Mouse (Mus musculus) spleen, adult 2 months (tissue): ENCODE measurements around the gene Gon7.

Experiments used
- CTCF ChIP-seq: fragments of 200-500 bp; IDR thresholded peaks from 2 replicates; pipeline ENCODE4 v1.5.1; 2011; ENCODE audit warnings: mild to moderate bottlenecking, inconsistent platforms; ENCODE audit not compliant: insufficient read depth, insufficient read length, insufficient replicate concordance; ENCODE audit errors: extremely low read depth
- POLR2A ChIP-seq: fragments of 200-500 bp; IDR thresholded peaks from 2 replicates; pipeline ENCODE4 v1.6.1; 2011; ENCODE audit warnings: low read depth, low read length, inconsistent platforms

DNA sequence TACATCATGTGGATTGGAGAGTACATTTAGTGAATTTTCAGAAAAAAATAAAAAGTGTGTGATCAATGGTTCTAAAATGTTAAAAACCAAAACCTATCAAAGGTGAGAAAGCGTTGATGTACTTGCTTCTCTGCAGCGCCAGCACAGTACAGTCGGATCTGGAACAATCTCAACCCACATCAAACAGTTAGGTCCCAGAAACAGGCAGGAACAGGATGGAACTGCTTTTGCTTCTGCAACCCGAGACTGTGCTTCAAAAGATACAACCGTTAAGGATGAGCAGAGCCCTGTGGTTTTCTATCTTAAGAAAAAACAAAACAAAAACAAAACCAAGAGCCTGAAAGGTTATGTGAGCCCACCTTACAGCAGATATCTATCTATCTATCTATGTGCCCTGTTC, 25.2 kb upstream of the Gon7 start:
- TF ChIP-seq CTCF: no peak
- TF ChIP-seq POLR2A: no peak
